ENCODE assay signal across 32 mouse cellular contexts in genomic region chr13:41047280-41047679, GRCm38 (mm10). TPM values are rescaled to one million over a fixed set of nuclear protein-coding genes. Genes with fewer than 3 reads are reported as not detected.
DNase-seq lines count a peak whose midpoint lies in the region; ATAC-seq and TF ChIP-seq lines count a peak whose summit lies in the region.
"Had no signal": no experiment of that assay in that cellular context is flagged by ENCODE, and none has a peak within 500 bp of the region (broad histone marks: within the 10 kb centered on the region; RNA-seq: fewer than 3 reads in every experiment).

No protein-coding gene starts in this region.

- H3K9ac ChIP-seq in intestine, postnatal 0 days (ENCODE audit: low read depth, low read length): no peak overlapping the region
- H3K9ac ChIP-seq in intestine, embryonic 16.5 days (ENCODE audit: low read depth, low read length): no peak overlapping the region
- H3K9ac ChIP-seq in lung, embryonic 14.5 days: no peak overlapping the region
- H3K9ac ChIP-seq in MEL (ENCODE audit: control insufficient read depth, low read depth, low read length, poor library complexity, severe bottlenecking): no peak overlapping the region
- H3K9ac ChIP-seq: embryonic facial prominence, embryonic 15.5 days; forebrain, embryonic 13.5 days; heart, embryonic 13.5 days; hindbrain, embryonic 15.5 days; midbrain, embryonic 15.5 days had no signal

- H3K4me1 ChIP-seq in intestine, postnatal 0 days (replicated peaks; ENCODE audit: control insufficient read depth, insufficient read depth, low read length): no peaks in the 10 kb centered on the region
- no peaks in the 10 kb centered on the region for H3K4me1 ChIP-seq in intestine, embryonic 16.5 days (ENCODE audit: control insufficient read depth, insufficient read depth, low read length)
- H3K4me1 ChIP-seq in lung, embryonic 14.5 days (ENCODE audit: insufficient read depth): no peaks in the 10 kb centered on the region
- H3K4me1 ChIP-seq in MEL (ENCODE audit: control insufficient read depth in 1 of 2, insufficient read depth in 2 of 2, low read length in 2 of 2): no peaks in the 10 kb centered on the region
- H3K4me1 ChIP-seq: embryonic facial prominence, embryonic 10.5 days; embryonic facial prominence, embryonic 15.5 days; heart, embryonic 13.5 days; hindbrain, embryonic 15.5 days; midbrain, embryonic 15.5 days had no signal

- H3K36me3 ChIP-seq in intestine, postnatal 0 days (ENCODE audit: control insufficient read depth, insufficient read depth): no peaks in the 10 kb centered on the region
- H3K36me3 ChIP-seq in intestine, embryonic 16.5 days (ENCODE audit: control insufficient read depth, insufficient read depth, low read length): no peaks in the 10 kb centered on the region
- H3K36me3 ChIP-seq in lung, embryonic 14.5 days (ENCODE audit: insufficient read depth): no peaks in the 10 kb centered on the region
- no peaks in the 10 kb centered on the region for H3K36me3 ChIP-seq in MEL (ENCODE audit: control insufficient read depth in 1 of 2, insufficient read depth in 2 of 2, low read length in 2 of 2)
- H3K36me3 ChIP-seq: embryonic facial prominence, embryonic 10.5 days; embryonic facial prominence, embryonic 15.5 days; G1E; heart, embryonic 13.5 days; hindbrain, embryonic 15.5 days; midbrain, embryonic 15.5 days had no signal

- DNase-seq in lung, embryonic 14.5 days: peak; percentile 3
- no peak for DNase-seq in lung, adult 18-20 months
- no peak for DNase-seq in MEL (ENCODE audit: low read depth, low spot score)
- peak; percentile 8 for DNase-seq in adipocyte (ENCODE audit: low spot score)
- DNase-seq in retina, embryonic 14.5 days (ENCODE audit: low spot score): no peak
- DNase-seq: adrenal gland, adult 2 months; adrenal gland, postnatal 36 days; cerebellum, adult 2 months; cerebellum, postnatal 25 days; gastrocnemius, postnatal 36 days; kidney, adult 8-10 months; kidney, postnatal 14 days; layer of hippocampus, postnatal 36 days; lung, postnatal 10 days; right cerebral cortex, adult 18-20 months; spleen, adult 18-20 months; thymus, adult 2 months; thymus, postnatal 4 days had no signal

- TF ChIP-seq CTCF in intestine, postnatal 0 days (IDR thresholded peaks at IDR 0.05; ENCODE audit: low read depth): peak; percentile 30
- no peak for TF ChIP-seq CTCF in lung, embryonic 14.5 days (IDR thresholded peaks at IDR 0.05; ENCODE audit: low read depth)
- TF ChIP-seq CTCF in MEL (IDR thresholded peaks at IDR 0.05 in 2 of 3, conservative IDR thresholded peaks at IDR 0.05 in 1 of 3; ENCODE audit: control insufficient read depth in 1 of 3, insufficient read depth in 1 of 3, low read depth in 2 of 3, low read length in 3 of 3, poor library complexity in 1 of 3, severe bottlenecking in 1 of 3): no peak; a peak in 1 of 6 replicates

- TF ChIP-seq RAD21 in MEL (IDR thresholded peaks at IDR 0.05; ENCODE audit: low read depth, low read length): peak; percentile 14

- H3K9me3 ChIP-seq in intestine, postnatal 0 days (ENCODE audit: control insufficient read depth): no peaks in the 10 kb centered on the region
- no peaks in the 10 kb centered on the region for H3K9me3 ChIP-seq in intestine, embryonic 16.5 days (ENCODE audit: control insufficient read depth, low read length)
- no peaks in the 10 kb centered on the region for H3K9me3 ChIP-seq in lung, embryonic 14.5 days (ENCODE audit: low read depth, low read length)
- H3K9me3 ChIP-seq in MEL (replicated peaks; ENCODE audit: insufficient read depth, low read length): no peaks in the 10 kb centered on the region
- H3K9me3 ChIP-seq: embryonic facial prominence, embryonic 10.5 days; embryonic facial prominence, embryonic 15.5 days; forebrain, embryonic 13.5 days; G1E; heart, embryonic 13.5 days; hindbrain, embryonic 15.5 days; midbrain, embryonic 15.5 days had no signal

- TF ChIP-seq POLR2A in MEL (IDR thresholded peaks at IDR 0.05; ENCODE audit: control insufficient read depth in 1 of 2, insufficient read depth in 1 of 2, low read depth in 1 of 2, low read length in 2 of 2, poor library complexity in 1 of 2): no peak

- no peak overlapping the region for H3K4me2 ChIP-seq in intestine, postnatal 0 days (replicated peaks; ENCODE audit: low read depth)
- no peak overlapping the region for H3K4me2 ChIP-seq in intestine, embryonic 16.5 days (ENCODE audit: low read depth, low read length)
- no peak overlapping the region for H3K4me2 ChIP-seq in lung, embryonic 14.5 days
- H3K4me2 ChIP-seq: embryonic facial prominence, embryonic 15.5 days; forebrain, embryonic 13.5 days; heart, embryonic 13.5 days; hindbrain, embryonic 15.5 days; liver, embryonic 11.5 days; midbrain, embryonic 15.5 days had no signal

- no peak overlapping the region for H3K4me3 ChIP-seq in intestine, postnatal 0 days (ENCODE audit: low read depth, low read length)
- no peak overlapping the region for H3K4me3 ChIP-seq in intestine, embryonic 16.5 days (ENCODE audit: low read length)
- no peak overlapping the region for H3K4me3 ChIP-seq in lung, embryonic 14.5 days (ENCODE audit: low read depth, low read length)
- no peak overlapping the region for H3K4me3 ChIP-seq in MEL (ENCODE audit: control insufficient read depth in 1 of 2, insufficient read depth in 1 of 2, low read depth in 2 of 2, low read length in 2 of 2)
- H3K4me3 ChIP-seq: embryonic facial prominence, embryonic 10.5 days; embryonic facial prominence, embryonic 15.5 days; forebrain, embryonic 13.5 days; heart, embryonic 13.5 days; hindbrain, embryonic 15.5 days; midbrain, embryonic 15.5 days had no signal

- 75% methylated on average over 6 of the region's 6 CpGs for WGBS in intestine, postnatal 0 days
- 81% methylated on average over 6 of the region's 6 CpGs for WGBS in intestine, embryonic 16.5 days
- 80% methylated on average over 6 of the region's 6 CpGs for WGBS in lung, embryonic 14.5 days

- TF ChIP-seq EP300 in MEL (IDR thresholded peaks at IDR 0.05; ENCODE audit: low read depth in 1 of 2, low read length in 2 of 2): no peak

- H3K27ac ChIP-seq in intestine, postnatal 0 days (ENCODE audit: low read depth, low read length): no peak overlapping the region
- H3K27ac ChIP-seq in intestine, embryonic 16.5 days (ENCODE audit: low read length): no peak overlapping the region
- H3K27ac ChIP-seq in lung, embryonic 14.5 days (ENCODE audit: low read depth): no peak overlapping the region
- no peak overlapping the region for H3K27ac ChIP-seq in MEL (ENCODE audit: control insufficient read depth, low read depth, low read length)
- H3K27ac ChIP-seq: embryonic facial prominence, embryonic 10.5 days; embryonic facial prominence, embryonic 15.5 days; forebrain, embryonic 13.5 days; heart, embryonic 13.5 days; hindbrain, embryonic 15.5 days; midbrain, embryonic 15.5 days had no signal

- H3K79me2 ChIP-seq in MEL (ENCODE audit: control insufficient read depth, insufficient read depth, low read length, poor library complexity): no peaks in the 10 kb centered on the region

- no peak for ATAC-seq in intestine, postnatal 0 days
- no peak for ATAC-seq in intestine, embryonic 16.5 days
- no peak for ATAC-seq in lung, embryonic 14.5 days (ENCODE audit: insufficient read depth)
- ATAC-seq: forebrain, embryonic 13.5 days; midbrain, embryonic 15.5 days had no signal

- H3K27me3 ChIP-seq in intestine, postnatal 0 days (replicated peaks; ENCODE audit: control insufficient read depth, insufficient read depth, low read length): no peaks in the 10 kb centered on the region
- H3K27me3 ChIP-seq in intestine, embryonic 16.5 days (replicated peaks; ENCODE audit: control insufficient read depth, insufficient read depth, low read length): no peaks in the 10 kb centered on the region
- H3K27me3 ChIP-seq in lung, embryonic 14.5 days (ENCODE audit: insufficient read depth, low read length): no peaks in the 10 kb centered on the region
- H3K27me3 ChIP-seq in MEL (ENCODE audit: control insufficient read depth in 1 of 2, insufficient read depth in 2 of 2, low read length in 2 of 2): peaks cover 0 to 8% of the 10 kb centered on the region in 2 experiments; a peak in 2 of 4 replicates
- H3K27me3 ChIP-seq: embryonic facial prominence, embryonic 15.5 days; heart, embryonic 13.5 days; hindbrain, embryonic 15.5 days had no signal

TF ChIP-seq in MEL, 35 proteins besides CTCF, POLR2A, EP300 and RAD21:
- TF ChIP-seq ETS1 (IDR thresholded peaks at IDR 0.05; ENCODE audit: low read depth, low read length): no peak
- TF ChIP-seq E2F4 (IDR thresholded peaks at IDR 0.05; ENCODE audit: borderline replicate concordance, low read depth, low read length): no peak
- peak; percentile 34 for TF ChIP-seq SMC3 (IDR thresholded peaks at IDR 0.05; ENCODE audit: low read depth, low read length)

RNA-seq across cellular contexts. Expression of gene Tmem14c, which starts 31.2 kb away (rescaled TPM):
- 337 and 344 TPM in 2 replicates for polyA plus RNA-seq in intestine, postnatal 0 days (2015; fragmentation: Nextera tagmentation; extraction: Ambion mirVana)
- 347 and 351 TPM in 2 replicates for polyA plus RNA-seq in intestine, embryonic 16.5 days (2015; fragmentation: Nextera tagmentation; extraction: Ambion mirVana)
- polyA plus RNA-seq in lung, embryonic 14.5 days (2014; fragmentation: Nextera tagmentation; extraction: Ambion mirVana): 224 and 229 TPM in 2 replicates
- total RNA-seq in MEL (2012; rRNA removed): 260 and 319 TPM in 2 replicates
- polyA plus RNA-seq in MEL (2012; ENCODE audit: insufficient read depth in 1 of 2, insufficient read length in 2 of 2, low read depth in 1 of 2, low replicate concordance in 2 of 2, missing spikeins in 1 of 2): 100 to 1,000 TPM in 1 of 2 experiments, not detected in 1; 294 TPM

RNA-seq across cellular contexts. Expression of gene Mak, which starts 32.2 kb away (rescaled TPM):
- polyA plus RNA-seq in intestine, postnatal 0 days (2015; fragmentation: Nextera tagmentation; extraction: Ambion mirVana): 0.07 and 0.10 TPM in 2 replicates
- polyA plus RNA-seq in intestine, embryonic 16.5 days (2015; fragmentation: Nextera tagmentation; extraction: Ambion mirVana): 0.11 and 0.40 TPM in 2 replicates
- polyA plus RNA-seq in lung, embryonic 14.5 days (2014; fragmentation: Nextera tagmentation; extraction: Ambion mirVana): 0.93 and 1.2 TPM in 2 replicates
- not detected in 2 replicates for total RNA-seq in MEL (2012; rRNA removed)
- not detected for polyA plus RNA-seq in MEL (2012; ENCODE audit: insufficient read depth in 1 of 2, insufficient read length in 2 of 2, low read depth in 1 of 2, low replicate concordance in 2 of 2, missing spikeins in 1 of 2)
- total RNA-seq: adrenal gland, postnatal 36 days; gastrocnemius, postnatal 36 days; heart, adult 8-10 months; heart, postnatal 10 days; hematopoietic stem cell, adult 5-6 weeks; neutrophil, adult 5-6 weeks had no signal
- polyA plus RNA-seq: G1E had no signal

RNA-seq across cellular contexts. Expression of gene Pak1ip1, which starts 46.5 kb away (rescaled TPM):
- 59.2 and 61.7 TPM in 2 replicates for polyA plus RNA-seq in intestine, postnatal 0 days (2015; fragmentation: Nextera tagmentation; extraction: Ambion mirVana)
- 82.6 and 87.7 TPM in 2 replicates for polyA plus RNA-seq in intestine, embryonic 16.5 days (2015; fragmentation: Nextera tagmentation; extraction: Ambion mirVana)
- 59.6 and 62.4 TPM in 2 replicates for polyA plus RNA-seq in lung, embryonic 14.5 days (2014; fragmentation: Nextera tagmentation; extraction: Ambion mirVana)
- total RNA-seq in MEL (2012; rRNA removed): 94.5 and 109 TPM in 2 replicates
- 100 to 1,000 TPM in 1 of 2 experiments, not detected in 1; 101 TPM for polyA plus RNA-seq in MEL (2012; ENCODE audit: insufficient read depth in 1 of 2, insufficient read length in 2 of 2, low read depth in 1 of 2, low replicate concordance in 2 of 2, missing spikeins in 1 of 2)

Comparison
In these comparisons a context has a peak if more than half of its experiments do, and no peak if none do; other contexts are left out.
1. DNase-seq: peak in lung, embryonic 14.5 days (single experiment) and adipocyte (single experiment); none in lung, adult 18-20 months (0 of 2), MEL (single experiment) and retina, embryonic 14.5 days (single experiment).